Mouse (Mus musculus) liver, embryonic 13.5 days (tissue): Measurements from ENCODE around the gene Calhm3. TPM values are rescaled to one million over a fixed set of nuclear protein-coding genes. Genes with fewer than 3 reads are reported as not detected.

Source experiments
- ATAC-seq: fragments of 200-750 bp; cut with Nextera tagmentation; 2 replicates; pipeline ENCODE4 v1.8.0; 2017; ENCODE audit warnings: low read depth, mild to moderate bottlenecking, moderate number of reproducible peaks, moderate library complexity
- DNase-seq: peaks from one replicate; pipeline ENCODE4 v3.0.0; 2022
- H3K27ac ChIP-seq: fragments of 300-500 bp; sonication (generic); 2 replicates; pipeline ENCODE4 v1.5.1; 2015; ENCODE audit warnings: moderate library complexity, mild to moderate bottlenecking, inconsistent platforms
- H3K27me3 ChIP-seq: fragments of 300-500 bp; sonication (generic); 2 replicates; pipeline ENCODE4 v1.6.1; 2015; ENCODE audit warnings: mild to moderate bottlenecking, inconsistent platforms
- H3K36me3 ChIP-seq: fragments of 300-500 bp; sonication (generic); 2 replicates; pipeline ENCODE4 v1.6.1; 2015; ENCODE audit warnings: mild to moderate bottlenecking, inconsistent platforms
- H3K4me1 ChIP-seq: fragments of 300-500 bp; sonication (generic); replicated peaks from 2 replicates; pipeline ENCODE4 v1.6.1; 2015; ENCODE audit warnings: inconsistent platforms
- H3K4me2 ChIP-seq: fragments of 300-500 bp; sonication (generic); 2 replicates; pipeline ENCODE4 v1.6.1; 2015; ENCODE audit warnings: inconsistent platforms, mild to moderate bottlenecking, moderate library complexity
- H3K4me3 ChIP-seq: fragments of 300-500 bp; sonication (generic); replicated peaks from 2 replicates; pipeline ENCODE4 v1.5.1; 2015; ENCODE audit warnings: mild to moderate bottlenecking, inconsistent platforms
- H3K9ac ChIP-seq: fragments of 300-500 bp; sonication (generic); 2 replicates; pipeline ENCODE4 v1.6.1; 2015; ENCODE audit warnings: mild to moderate bottlenecking, inconsistent platforms
- H3K9me3 ChIP-seq: fragments of 300-500 bp; sonication (generic); replicated peaks from 2 replicates; pipeline ENCODE4 v1.6.1; 2016; ENCODE audit warnings: inconsistent platforms
- WGBS: fragments of 180-500 bp; shearing (Covaris S2); methylation state at CpG from one replicate; pipeline ENCODE4 v1.1.7; 2015; ENCODE audit not compliant: insufficient replicate concordance; 5-methylcytosine and 5-hydroxymethylcytosine counted together
- polyA plus RNA-seq: library from polyadenylated mRNA; unstranded; fragments of >200 nt; fragmentation: Nextera tagmentation; extraction: Ambion mirVana; gene quantifications from 2 replicates; pipeline ENCODE4 v1.2.1, GENCODE M21; 2015

The Calhm3 gene
- not detected in 2 replicates for polyA plus RNA-seq

GRCm38 (mm10) chr19:47157664-47158063 is at the start of gene Calhm3:
Calhm3 (minus strand) TSS chr19:47157764.
- no peak within 1 kb of the TSS for H3K27ac ChIP-seq
- no peak within 1 kb of the TSS for H3K9ac ChIP-seq
- H3K4me1 ChIP-seq: no peaks in the 10 kb centered on the region
- ATAC-seq (no peak), DNase-seq (no peak)
- WGBS: 67% methylated on average over 11 of the region's 11 CpGs
- H3K4me3 ChIP-seq: no peak within 1 kb of the TSS
- H3K4me2 ChIP-seq: no peak within 1 kb of the TSS
- H3K9me3 ChIP-seq: no peaks in the 10 kb centered on the region
- H3K36me3 ChIP-seq: no peaks in the 10 kb centered on the region
- H3K27me3 ChIP-seq: no peaks in the 10 kb centered on the region

DNA sequence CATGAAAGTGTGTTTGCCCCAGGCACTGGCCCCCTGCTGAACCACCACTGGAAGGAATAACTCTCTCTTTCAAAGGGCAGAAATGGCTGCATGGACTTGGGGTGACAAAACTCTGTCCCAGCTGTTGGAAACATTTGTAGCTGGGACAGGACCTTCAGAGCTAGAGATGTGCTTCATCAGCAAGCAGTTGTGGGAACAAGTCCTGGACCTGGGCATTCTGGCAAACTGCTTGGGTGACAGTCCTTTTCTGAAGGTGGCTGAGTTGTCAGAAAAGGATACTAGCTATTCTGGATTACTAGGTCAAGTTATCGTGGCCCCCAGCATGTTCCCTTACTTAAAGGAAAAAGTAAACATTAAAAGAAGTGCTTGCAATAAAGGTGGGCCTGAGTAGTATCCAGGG is 48.6 kb upstream of the Calhm3 start:
- DNase-seq: no peak
- no peaks in the 10 kb centered on the region for H3K27me3 ChIP-seq
- no peaks in the 10 kb centered on the region for H3K9me3 ChIP-seq
- no peak overlapping the region for H3K4me2 ChIP-seq
- no peak overlapping the region for H3K9ac ChIP-seq
- H3K36me3 ChIP-seq: no peaks in the 10 kb centered on the region
- H3K4me3 ChIP-seq: no peak overlapping the region
- 46% methylated on average over 1 of the region's 1 CpGs for WGBS
- H3K27ac ChIP-seq: no peak overlapping the region
- no peaks in the 10 kb centered on the region for H3K4me1 ChIP-seq
- ATAC-seq: no peak

- H3K4me1 ChIP-seq: no peaks in the 10 kb centered on the region
- no peak overlapping the region for H3K4me3 ChIP-seq
- DNase-seq (no peak), ATAC-seq (no peak)
- no peak overlapping the region for H3K4me2 ChIP-seq
- no peaks in the 10 kb centered on the region for H3K36me3 ChIP-seq
- no peak overlapping the region for H3K9ac ChIP-seq
- 64% methylated on average over 6 of the region's 6 CpGs for WGBS
- H3K9me3 ChIP-seq: no peaks in the 10 kb centered on the region
- no peaks in the 10 kb centered on the region for H3K27me3 ChIP-seq
- no peak overlapping the region for H3K27ac ChIP-seq
Observed at GRCm38 (mm10) chr19:47204653-47205052, 47.1 kb upstream of the Calhm3 start.

DNA sequence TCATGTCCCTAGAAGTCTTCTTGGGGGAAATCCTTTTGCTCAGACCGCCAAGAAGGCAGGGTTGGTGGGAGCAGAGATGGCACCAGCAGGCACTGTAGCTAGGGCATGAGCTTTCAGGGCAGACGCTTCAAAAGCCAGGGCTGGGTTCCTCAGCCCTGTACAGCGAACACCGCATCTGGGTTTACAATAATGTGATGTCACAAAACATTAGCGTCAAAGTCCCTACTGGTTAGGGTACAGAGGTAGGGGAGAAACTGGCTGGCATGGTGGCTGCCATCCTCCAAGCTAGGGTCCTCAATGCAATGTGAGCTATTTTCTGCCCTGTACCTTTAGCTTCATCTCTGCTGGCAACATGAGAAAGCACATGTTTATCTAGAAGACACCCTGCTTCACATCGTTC is 45.5 kb upstream of the Calhm3 start:
- no peak overlapping the region for H3K9ac ChIP-seq
- H3K27me3 ChIP-seq: no peaks in the 10 kb centered on the region
- H3K4me3 ChIP-seq: no peak overlapping the region
- 84% methylated on average over 6 of the region's 6 CpGs for WGBS
- no peaks in the 10 kb centered on the region for H3K9me3 ChIP-seq
- H3K4me1 ChIP-seq: no peaks in the 10 kb centered on the region
- DNase-seq: no peak
- no peak overlapping the region for H3K27ac ChIP-seq
- H3K36me3 ChIP-seq: no peaks in the 10 kb centered on the region
- no peak overlapping the region for H3K4me2 ChIP-seq
- ATAC-seq: no peak

DNA sequence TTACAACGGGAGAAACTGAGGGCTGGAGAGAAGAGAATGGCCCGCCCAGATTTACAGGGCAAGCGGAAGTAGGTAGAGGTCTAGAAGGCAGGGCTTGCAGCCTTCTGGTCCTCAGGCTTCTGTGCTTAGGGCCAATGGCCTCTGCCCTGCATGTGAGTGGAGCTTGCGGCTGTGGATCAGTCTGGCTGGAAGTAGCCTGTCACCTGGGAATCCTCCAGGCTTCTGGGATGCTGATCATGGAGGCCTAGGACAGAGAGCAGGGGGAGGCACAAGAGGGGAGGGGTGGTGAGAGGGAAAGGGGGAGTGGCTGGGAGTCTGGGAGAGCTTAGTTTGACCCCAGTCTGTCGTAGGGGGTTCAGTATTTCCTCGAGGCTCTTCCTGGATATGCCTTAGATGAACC is 44.9 kb upstream of the Calhm3 start:
- H3K4me1 ChIP-seq: no peaks in the 10 kb centered on the region
- no peaks in the 10 kb centered on the region for H3K27me3 ChIP-seq
- no peak overlapping the region for H3K9ac ChIP-seq
- no peaks in the 10 kb centered on the region for H3K9me3 ChIP-seq
- H3K4me3 ChIP-seq: no peak overlapping the region
- no peaks in the 10 kb centered on the region for H3K36me3 ChIP-seq
- no peak for DNase-seq
- WGBS: 59% methylated on average over 6 of the region's 6 CpGs
- H3K4me2 ChIP-seq: no peak overlapping the region
- H3K27ac ChIP-seq: no peak overlapping the region
- ATAC-seq: no peak

GRCm38 (mm10) chr19:47201972-47202371 is 44.4 kb upstream of the Calhm3 start:
- Histone ChIP-seq H3K27ac (no peak overlapping the region), H3K27me3 (no peaks in the 10 kb centered on the region), H3K4me2 (no peak overlapping the region), H3K9ac (no peak overlapping the region), H3K4me1 (no peaks in the 10 kb centered on the region), H3K4me3 (no peak overlapping the region), H3K9me3 (no peaks in the 10 kb centered on the region), H3K36me3 (no peaks in the 10 kb centered on the region)
- 58% methylated on average over 12 of the region's 12 CpGs for WGBS
- ATAC-seq: no peak
- no peak for DNase-seq

GRCm38 (mm10) chr19:47198671-47199350 is 41.2 kb upstream of the Calhm3 start:
- Histone ChIP-seq H3K4me3 (no peak overlapping the region), H3K4me1 (no peaks in the 10 kb centered on the region), H3K27me3 (no peaks in the 10 kb centered on the region), H3K36me3 (no peaks in the 10 kb centered on the region), H3K4me2 (no peak overlapping the region), H3K27ac (no peak overlapping the region), H3K9me3 (no peaks in the 10 kb centered on the region), H3K9ac (no peak overlapping the region)
- 72% methylated on average over 13 of the region's 13 CpGs for WGBS
- DNase-seq (no peak), ATAC-seq (no peak)

DNA sequence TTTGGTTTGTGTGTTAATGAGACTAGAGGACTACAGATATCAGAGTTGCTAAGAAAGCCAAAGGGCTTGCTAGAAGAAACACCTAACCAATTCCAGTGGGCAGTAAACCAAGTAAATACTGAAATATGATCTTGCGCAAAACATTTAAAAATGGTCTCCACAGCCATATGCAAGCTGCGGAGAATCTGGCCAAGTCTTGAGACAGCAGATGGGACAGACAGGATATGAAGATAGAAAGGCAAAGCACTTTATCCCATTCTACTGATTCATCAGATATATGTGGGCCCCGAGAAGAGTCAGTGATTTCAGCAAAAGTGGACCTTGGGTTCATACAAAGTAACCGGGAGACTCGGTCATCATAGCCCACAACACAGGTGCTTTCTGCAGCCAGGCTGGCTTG is 34.6 kb upstream of the Calhm3 start:
- H3K9ac ChIP-seq: no peak overlapping the region
- no peak overlapping the region for H3K4me3 ChIP-seq
- no peaks in the 10 kb centered on the region for H3K36me3 ChIP-seq
- no peak overlapping the region for H3K27ac ChIP-seq
- no peak overlapping the region for H3K4me2 ChIP-seq
- no peak for DNase-seq
- ATAC-seq: no peak
- H3K4me1 ChIP-seq: no peaks in the 10 kb centered on the region
- H3K9me3 ChIP-seq: no peaks in the 10 kb centered on the region
- H3K27me3 ChIP-seq: no peaks in the 10 kb centered on the region
- 76% methylated on average over 5 of the region's 5 CpGs for WGBS

DNA sequence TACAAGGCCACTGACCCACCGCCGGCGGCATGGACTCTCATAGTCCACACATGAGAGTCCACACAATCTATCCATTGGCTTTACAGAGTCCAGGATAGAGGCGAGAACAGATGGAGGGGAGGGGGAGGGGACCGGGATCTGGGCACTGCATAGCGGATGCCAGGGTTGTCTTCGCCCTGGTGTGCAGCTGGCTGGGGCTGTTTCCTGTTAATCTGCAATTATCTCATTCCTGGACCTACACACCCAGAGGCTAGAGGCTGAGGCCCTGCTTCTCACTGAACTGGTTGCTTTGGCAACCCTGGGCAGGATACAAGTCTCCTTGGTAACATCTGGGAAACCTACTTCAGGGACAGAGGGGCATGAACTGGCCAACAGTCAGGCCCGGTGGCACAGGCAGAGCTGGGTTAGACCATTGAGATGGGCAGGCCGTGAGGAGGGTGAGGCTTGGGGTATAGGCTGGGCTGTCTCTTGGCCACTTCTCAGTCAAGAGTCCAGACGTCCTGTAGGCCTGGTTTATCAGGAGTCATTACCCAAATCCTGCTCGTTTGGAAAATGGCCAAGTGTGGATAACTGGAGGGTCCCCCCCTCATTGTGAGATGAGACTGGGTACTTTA is 31.1 kb upstream of the Calhm3 start:
- ATAC-seq (no peak), DNase-seq (no peak)

DNA sequence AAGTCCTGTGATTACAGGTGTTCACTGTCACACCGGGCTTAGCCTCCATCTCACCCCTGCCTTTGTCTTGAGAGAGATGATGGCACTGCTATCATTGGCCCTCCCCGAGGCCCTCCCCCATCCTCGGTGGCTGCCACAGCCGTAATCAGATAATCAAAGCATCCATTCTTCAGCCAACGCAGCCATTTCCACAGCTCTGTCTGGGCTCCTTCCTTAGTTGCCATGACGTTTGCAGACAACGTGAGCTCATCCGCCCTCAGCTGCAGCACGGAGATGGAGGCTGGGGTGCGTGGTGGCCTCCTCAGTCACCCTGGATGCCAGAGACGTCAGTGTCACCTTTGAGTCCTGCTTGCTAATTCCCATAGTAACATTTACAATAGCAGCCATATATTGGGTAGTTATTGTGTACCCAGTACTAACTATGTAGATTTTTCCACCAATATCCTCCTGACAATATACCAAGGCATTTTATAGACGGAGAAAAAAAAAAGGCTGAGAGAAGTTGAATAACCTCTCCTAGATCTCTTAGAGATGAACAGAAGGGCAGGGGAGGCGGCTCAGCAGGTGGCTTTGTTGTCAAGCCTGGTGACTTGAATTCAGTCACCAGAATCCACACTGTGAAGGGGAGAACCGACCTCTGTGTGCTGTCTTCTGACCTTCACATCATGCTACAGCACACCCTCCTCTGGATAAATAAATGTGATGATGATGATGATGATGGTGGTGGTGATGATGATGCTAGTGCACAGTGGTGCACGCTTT is 29.1 kb upstream of the Calhm3 start:
- 40% methylated on average over 15 of the region's 15 CpGs for WGBS
- H3K27me3 ChIP-seq: peaks cover 4% of the 10 kb centered on the region; the same call in 1 of the 2 replicates

More for the DNA sequence above, 31.1 kb upstream of the Calhm3 start:
- Histone ChIP-seq H3K9me3 (no peaks in the 10 kb centered on the region), H3K4me2 (no peak overlapping the region), H3K36me3 (no peaks in the 10 kb centered on the region), H3K27me3 (no peaks in the 10 kb centered on the region), H3K27ac (no peak overlapping the region), H3K9ac (no peak overlapping the region), H3K4me3 (no peak overlapping the region), H3K4me1 (no peaks in the 10 kb centered on the region)
- WGBS: 66% methylated on average over 11 of the region's 11 CpGs

DNA sequence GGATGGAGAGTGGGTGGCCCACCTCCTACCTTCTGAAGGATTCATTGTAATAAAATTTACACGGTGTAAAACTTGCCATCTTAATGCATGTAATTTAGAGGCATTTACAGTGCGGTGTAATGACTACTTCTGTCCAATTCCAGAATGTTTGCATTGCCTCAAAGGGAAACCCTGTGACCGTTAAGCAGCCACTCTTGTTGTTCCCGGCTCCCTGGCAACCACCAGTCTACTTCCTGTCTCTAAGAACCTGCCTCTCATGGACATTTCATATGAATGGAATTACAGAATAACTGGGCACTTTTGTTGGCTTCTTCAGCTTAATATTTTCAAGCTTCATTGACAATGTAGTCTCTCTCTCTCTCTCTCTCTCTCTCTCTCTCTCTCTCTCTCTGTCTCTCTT is 27.2 kb upstream of the Calhm3 start:
- Histone ChIP-seq H3K9me3 (peaks cover 4% of the 10 kb centered on the region; the same call in 1 of the 2 replicates), H3K27me3 (peaks cover 22% of the 10 kb centered on the region), H3K36me3 (no peaks in the 10 kb centered on the region), H3K9ac (no peak overlapping the region), H3K27ac (no peak overlapping the region), H3K4me3 (no peak overlapping the region), H3K4me2 (no peak overlapping the region), H3K4me1 (no peaks in the 10 kb centered on the region)
- WGBS: 41% methylated on average over 4 of the region's 4 CpGs
- DNase-seq (no peak), ATAC-seq (no peak)

More for the DNA sequence above, 29.1 kb upstream of the Calhm3 start:
- Histone ChIP-seq H3K27ac (no peak overlapping the region), H3K4me2 (no peak overlapping the region), H3K4me3 (no peak overlapping the region), H3K9me3 (peaks cover under 1% of the 10 kb centered on the region; the same call in 1 of the 2 replicates), H3K4me1 (no peaks in the 10 kb centered on the region), H3K36me3 (no peaks in the 10 kb centered on the region), H3K9ac (no peak overlapping the region)
- ATAC-seq: no peak
- DNase-seq: no peak
